Mouse (Mus musculus) testis, postnatal 10 days (tissue): ENCODE measurements around the gene Rpl10.

Source experiments
- DNase-seq: peaks from one replicate; pipeline ENCODE4 v3.0.0; 2021; ENCODE audit warnings: low spot score

The Rpl10 gene

DNA sequence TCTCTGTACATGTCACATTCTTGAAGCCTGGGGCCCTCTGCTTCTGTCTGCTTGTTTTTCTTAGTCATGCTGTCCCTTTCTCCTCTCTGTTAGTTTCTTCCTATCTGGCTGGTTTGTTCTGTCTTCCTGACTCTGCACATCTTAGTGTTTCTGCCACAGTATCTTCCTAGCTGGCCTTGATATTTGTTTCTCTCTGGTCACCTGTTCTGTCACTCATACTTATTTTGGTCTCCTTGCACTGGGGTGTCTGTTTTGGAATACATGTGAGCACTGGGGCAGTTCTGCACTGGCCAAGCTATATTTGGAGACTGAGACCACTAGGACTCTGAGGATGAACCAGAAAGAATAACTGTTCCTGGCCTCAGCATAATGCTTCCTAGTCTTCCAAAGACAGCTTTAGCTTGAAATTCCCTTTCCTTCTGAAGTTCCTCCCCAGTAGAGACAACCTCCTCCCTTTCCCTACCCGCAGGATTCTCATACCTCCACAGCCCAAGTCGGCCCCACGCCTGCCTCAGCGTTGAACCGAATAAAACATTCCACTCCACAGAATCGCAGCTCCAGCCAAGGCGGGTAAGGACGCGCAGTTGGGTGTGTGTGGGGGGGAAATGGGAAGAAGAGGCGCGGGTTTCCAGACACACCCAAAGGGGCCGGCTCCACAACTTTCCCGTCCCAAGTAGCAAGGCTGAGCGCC is 10.6 kb downstream of the Rpl10 start:
- no peak for DNase-seq

- peak; percentile 74 for DNase-seq
Observed at GRCm38 (mm10) chrX:74281732-74282394, 11.3 kb downstream of the Rpl10 start, which contains the start of the genes Taz and Dnase1l1. TSS of gene Taz (plus strand) at chrX:74281912. TSS of gene Dnase1l1 (minus strand) at chrX:74282337.

- peak; percentile 90 for DNase-seq
Observed at GRCm38 (mm10) chrX:74282395-74283091, 11.9 kb downstream of the Rpl10 start.

GRCm38 (mm10) chrX:74283092-74283437 is 12.5 kb downstream of the Rpl10 start:
- DNase-seq: no peak

- DNase-seq: no peak
Observed at GRCm38 (mm10) chrX:74293431-74293830, 22.8 kb downstream of the Rpl10 start.

DNA sequence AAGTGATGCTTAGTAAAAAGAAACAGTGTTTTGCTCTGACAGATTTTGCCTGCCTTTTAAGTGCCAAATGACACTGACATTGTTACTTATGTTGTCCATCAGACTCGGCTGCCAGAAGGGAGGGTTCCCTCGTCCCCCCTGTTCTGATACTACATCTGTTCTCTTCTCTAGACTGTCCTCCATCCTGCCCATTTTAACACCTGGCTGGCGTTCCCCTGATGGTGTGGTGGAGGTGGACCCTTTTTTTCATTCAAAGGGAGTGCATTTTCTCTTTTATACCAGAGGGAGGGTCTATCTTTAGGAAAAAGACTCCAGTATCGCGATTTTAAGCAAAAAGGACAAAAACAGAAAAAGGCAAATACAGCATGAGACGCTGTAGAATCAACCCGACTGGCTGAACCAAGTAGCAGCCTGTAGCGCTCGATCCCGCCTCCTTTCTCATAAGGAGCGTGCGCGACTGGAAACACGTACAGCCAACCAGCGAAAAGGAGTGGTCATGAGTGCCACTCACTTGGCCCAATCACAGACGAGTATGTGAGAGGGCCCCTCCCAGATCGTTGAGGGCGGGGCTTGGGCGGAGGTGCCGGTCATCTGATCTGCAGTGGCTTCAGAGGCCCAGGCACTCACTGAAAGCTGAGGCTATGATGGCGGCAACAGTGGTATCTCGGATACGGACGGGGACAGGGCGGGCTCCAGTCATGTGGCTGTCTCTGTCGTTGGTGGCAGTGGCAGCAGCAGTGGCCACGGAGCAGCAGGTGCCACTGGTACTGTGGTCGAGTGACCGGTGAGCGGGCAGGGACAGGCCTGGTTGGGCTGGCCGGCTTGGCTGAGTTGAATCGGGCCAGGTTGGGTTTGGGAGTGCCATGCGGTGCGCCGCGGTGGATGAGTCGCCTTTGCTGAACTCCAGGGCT is 26.2 kb downstream of the Rpl10 start, which contains the start of gene Atp6ap1:
Atp6ap1 (plus strand) TSS at position 560 of the 911 bp plus-strand sequence.
- DNase-seq: peak; percentile 95

DNA sequence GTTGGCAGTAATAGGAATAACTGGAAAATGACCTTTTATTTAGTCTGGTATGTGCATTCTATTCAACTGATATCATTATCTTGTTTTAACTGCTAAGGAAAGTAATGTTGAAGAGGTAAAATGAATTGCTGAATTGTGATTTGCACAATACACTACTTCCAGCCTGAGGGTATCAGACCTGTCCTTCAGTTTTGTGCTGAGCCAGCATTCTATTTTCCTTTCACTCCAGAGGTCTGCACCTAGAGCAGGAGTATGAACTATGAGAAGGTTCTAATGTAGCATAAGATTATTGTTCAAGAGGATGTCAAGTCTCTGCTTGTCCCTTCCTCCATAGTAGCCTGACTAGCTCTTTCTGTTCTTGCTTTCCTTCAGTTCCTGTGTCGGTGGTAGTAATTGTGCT is 27.7 kb downstream of the Rpl10 start:
- no peak for DNase-seq

DNA sequence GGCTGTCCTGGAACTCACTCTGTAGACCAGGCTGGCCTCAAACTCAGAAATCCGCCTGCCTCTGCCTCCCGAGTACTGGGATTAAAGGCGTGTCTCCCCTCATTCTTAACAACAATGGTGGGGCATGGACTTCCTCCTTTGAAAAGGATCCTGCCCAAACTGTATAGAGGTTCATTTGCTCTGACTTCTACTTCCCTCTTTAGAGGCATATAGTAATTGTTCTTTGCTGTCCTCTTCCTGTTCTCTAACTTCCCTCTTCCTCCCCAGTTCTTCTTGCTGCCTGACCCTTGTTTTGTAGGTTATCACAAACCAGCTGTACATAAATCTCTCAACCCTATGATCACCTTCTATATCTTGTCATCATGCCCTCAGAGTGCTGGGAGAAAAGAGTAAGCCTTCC is 29.1 kb downstream of the Rpl10 start:
- no peak for DNase-seq

- DNase-seq: peak; percentile 76
Observed at GRCm38 (mm10) chrX:74304867-74305700, 34.5 kb downstream of the Rpl10 start, which contains the start of gene Gdi1. TSS of gene Gdi1 (plus strand) at chrX:74304998.

DNA sequence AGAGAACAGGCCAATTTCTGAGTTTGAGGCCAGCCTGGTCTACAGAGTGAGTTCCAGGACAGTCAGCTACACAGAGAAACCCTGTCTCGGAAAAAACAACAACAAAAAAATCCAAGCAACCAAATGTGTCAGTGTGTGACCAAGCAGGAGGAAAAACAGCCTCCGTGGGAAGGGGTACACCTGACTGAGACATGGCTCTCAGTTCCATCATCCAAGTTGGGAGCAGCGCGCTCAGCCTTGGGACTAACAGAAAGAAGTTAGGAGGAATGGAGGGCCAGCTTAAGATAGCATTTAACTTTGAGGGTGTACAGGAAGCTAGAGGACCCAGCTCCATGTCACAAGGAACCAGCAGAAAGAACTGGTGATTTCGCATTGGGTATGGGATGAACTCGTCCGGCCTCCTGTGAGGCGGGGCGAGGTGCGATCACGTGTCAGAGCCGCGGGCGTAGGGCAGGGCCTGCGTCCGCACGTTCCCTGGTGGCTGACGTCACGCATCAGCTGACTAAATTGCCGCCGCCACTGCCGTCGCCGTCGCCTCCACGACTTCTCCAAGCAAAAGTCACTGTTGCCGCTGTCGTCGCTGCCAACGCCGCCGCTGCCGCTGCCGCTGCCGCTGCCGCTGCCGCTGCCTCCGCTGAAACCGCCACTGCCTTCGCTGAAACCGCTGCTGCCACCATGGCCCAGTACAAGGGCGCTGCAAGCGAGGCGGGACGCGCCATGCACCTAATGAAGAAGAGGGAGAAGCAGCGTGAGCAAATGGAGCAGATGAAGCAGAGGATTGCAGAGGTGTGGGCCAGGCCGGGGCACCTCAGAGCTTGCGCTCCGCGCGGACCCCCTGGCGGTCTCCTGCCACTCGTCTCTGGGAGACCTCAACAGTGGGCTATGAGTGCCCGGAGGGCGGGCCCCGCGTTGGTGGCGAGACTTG is 42.2 kb downstream of the Rpl10 start, which contains the start of gene Fam50a:
Fam50a (plus strand) TSS at position 494 of the 925 bp plus-strand sequence.
- peak; percentile 86 for DNase-seq
